Mouse (Mus musculus): ENCODE measurements around the gene Cbs. TPM values are rescaled to one million over a fixed set of nuclear protein-coding genes. Genes with fewer than 3 reads are reported as not detected.

Cbs gene
- total RNA-seq, 1 experiment from 2014 or later: not detected

GRCm38 (mm10) chr17:31655366-31655765 is 18.3 kb upstream of the Cbs start:
- ATAC-seq (replicated peaks in 1 of 2; ENCODE audit: insufficient read depth in 1 of 2, low FRiP score in 2 of 2, low TSS enrichment in 1 of 2, low read depth in 1 of 2, poor library complexity in 2 of 2, severe bottlenecking in 2 of 2): no peak

GRCm38 (mm10) chr17:31653277-31653676 is 16.2 kb upstream of the Cbs start:
- no peak for ATAC-seq (replicated peaks in 1 of 2; ENCODE audit: insufficient read depth in 1 of 2, low FRiP score in 2 of 2, low TSS enrichment in 1 of 2, low read depth in 1 of 2, poor library complexity in 2 of 2, severe bottlenecking in 2 of 2)

GRCm38 (mm10) chr17:31652152-31652551 is 15.1 kb upstream of the Cbs start:
- ATAC-seq (replicated peaks in 1 of 2; ENCODE audit: insufficient read depth in 1 of 2, low FRiP score in 2 of 2, low TSS enrichment in 1 of 2, low read depth in 1 of 2, poor library complexity in 2 of 2, severe bottlenecking in 2 of 2): no peak

- no peak for ATAC-seq (replicated peaks in 1 of 2; ENCODE audit: insufficient read depth in 1 of 2, low FRiP score in 2 of 2, low TSS enrichment in 1 of 2, low read depth in 1 of 2, poor library complexity in 2 of 2, severe bottlenecking in 2 of 2)
Observed at GRCm38 (mm10) chr17:31646199-31647002, 9.4 kb upstream of the Cbs start.

GRCm38 (mm10) chr17:31642913-31643312 is 5.9 kb upstream of the Cbs start:
- ATAC-seq (replicated peaks in 1 of 2; ENCODE audit: insufficient read depth in 1 of 2, low FRiP score in 2 of 2, low TSS enrichment in 1 of 2, low read depth in 1 of 2, poor library complexity in 2 of 2, severe bottlenecking in 2 of 2): no peak

- no peak for ATAC-seq (replicated peaks in 1 of 2; ENCODE audit: insufficient read depth in 1 of 2, low FRiP score in 2 of 2, low TSS enrichment in 1 of 2, low read depth in 1 of 2, poor library complexity in 2 of 2, severe bottlenecking in 2 of 2)
Observed at GRCm38 (mm10) chr17:31642331-31642730, 5.3 kb upstream of the Cbs start.

- ATAC-seq (replicated peaks in 1 of 2; ENCODE audit: insufficient read depth in 1 of 2, low FRiP score in 2 of 2, low TSS enrichment in 1 of 2, low read depth in 1 of 2, poor library complexity in 2 of 2, severe bottlenecking in 2 of 2): no peak
Observed at GRCm38 (mm10) chr17:31639651-31640050, 2.6 kb upstream of the Cbs start.

GRCm38 (mm10) chr17:31637866-31638570 is 980 bp upstream of the Cbs start:
- no peak for ATAC-seq (replicated peaks in 1 of 2; ENCODE audit: insufficient read depth in 1 of 2, low FRiP score in 2 of 2, low TSS enrichment in 1 of 2, low read depth in 1 of 2, poor library complexity in 2 of 2, severe bottlenecking in 2 of 2)

- ATAC-seq (replicated peaks in 1 of 2; ENCODE audit: insufficient read depth in 1 of 2, low FRiP score in 2 of 2, low TSS enrichment in 1 of 2, low read depth in 1 of 2, poor library complexity in 2 of 2, severe bottlenecking in 2 of 2): 0 out of 4 replicates have a peak, but pooled peaks of 1 of the 2 experiments have one; percentile 7
Observed at GRCm38 (mm10) chr17:31636277-31636941, 629 bp downstream of the Cbs start.

- ATAC-seq (replicated peaks in 1 of 2; ENCODE audit: insufficient read depth in 1 of 2, low FRiP score in 2 of 2, low TSS enrichment in 1 of 2, low read depth in 1 of 2, poor library complexity in 2 of 2, severe bottlenecking in 2 of 2): no peak
Observed at GRCm38 (mm10) chr17:31635781-31636180, 1.3 kb downstream of the Cbs start.

GRCm38 (mm10) chr17:31634896-31635295 is 2.1 kb downstream of the Cbs start:
- ATAC-seq (replicated peaks in 1 of 2; ENCODE audit: insufficient read depth in 1 of 2, low FRiP score in 2 of 2, low TSS enrichment in 1 of 2, low read depth in 1 of 2, poor library complexity in 2 of 2, severe bottlenecking in 2 of 2): no peak

GRCm38 (mm10) chr17:31633007-31633406 is 4.0 kb downstream of the Cbs start:
- ATAC-seq (replicated peaks in 1 of 2; ENCODE audit: insufficient read depth in 1 of 2, low FRiP score in 2 of 2, low TSS enrichment in 1 of 2, low read depth in 1 of 2, poor library complexity in 2 of 2, severe bottlenecking in 2 of 2): no peak

- no peak for ATAC-seq (replicated peaks in 1 of 2; ENCODE audit: insufficient read depth in 1 of 2, low FRiP score in 2 of 2, low TSS enrichment in 1 of 2, low read depth in 1 of 2, poor library complexity in 2 of 2, severe bottlenecking in 2 of 2)
Observed at GRCm38 (mm10) chr17:31631081-31631800, 5.8 kb downstream of the Cbs start.

- ATAC-seq (replicated peaks in 1 of 2; ENCODE audit: insufficient read depth in 1 of 2, low FRiP score in 2 of 2, low TSS enrichment in 1 of 2, low read depth in 1 of 2, poor library complexity in 2 of 2, severe bottlenecking in 2 of 2): no peak
Observed at GRCm38 (mm10) chr17:31627961-31628360, 9.1 kb downstream of the Cbs start.

GRCm38 (mm10) chr17:31623101-31623500 is 13.9 kb downstream of the Cbs start:
- ATAC-seq (replicated peaks in 1 of 2; ENCODE audit: insufficient read depth in 1 of 2, low FRiP score in 2 of 2, low TSS enrichment in 1 of 2, low read depth in 1 of 2, poor library complexity in 2 of 2, severe bottlenecking in 2 of 2): no peak

GRCm38 (mm10) chr17:31613086-31613755 is 23.8 kb downstream of the Cbs start:
- peak; percentile 22 to 52; a peak in 2 of 4 replicates for ATAC-seq (replicated peaks in 1 of 2; ENCODE audit: insufficient read depth in 1 of 2, low FRiP score in 2 of 2, low TSS enrichment in 1 of 2, low read depth in 1 of 2, poor library complexity in 2 of 2, severe bottlenecking in 2 of 2)

GRCm38 (mm10) chr17:31609895-31610294 is 27.1 kb downstream of the Cbs start:
- ATAC-seq (replicated peaks in 1 of 2; ENCODE audit: insufficient read depth in 1 of 2, low FRiP score in 2 of 2, low TSS enrichment in 1 of 2, low read depth in 1 of 2, poor library complexity in 2 of 2, severe bottlenecking in 2 of 2): no peak
